Mouse (Mus musculus): ENCODE data around the gene Cox6a2.

The Cox6a2 gene

GRCm38 (mm10) chr7:128206152-128206551, at the start of gene Cox6a2:
TSS of gene Cox6a2 (minus strand) at chr7:128206387.
- in situ Hi-C loops (cut with MboI, MseI): loop anchor here (5.0 to 25.0 kb wide), 2 partner anchors 194 to 214 kb away; partner anchors contain the start of genes Pycard (in 1 of the 2) and Trim72 (in 1 of the 2)

DNA sequence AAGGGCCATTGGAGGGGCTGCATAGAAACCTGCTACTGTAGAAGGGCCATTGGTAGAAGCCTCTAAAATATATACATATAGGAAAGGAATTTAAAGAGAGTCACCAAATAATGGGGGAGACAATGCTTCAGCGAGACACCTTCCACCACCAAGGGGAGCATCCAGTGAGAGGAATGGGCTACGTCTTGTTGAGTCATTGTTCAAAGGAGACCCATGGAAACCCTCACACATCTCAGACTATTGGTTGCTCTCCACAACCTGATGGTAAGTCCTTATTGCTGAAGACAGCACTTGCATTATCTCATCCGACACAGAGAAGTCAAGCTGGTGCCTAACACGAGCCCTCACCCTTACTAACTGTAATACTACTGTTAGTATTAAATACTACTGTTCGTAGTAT, 49.6 kb upstream of the Cox6a2 start:
- in situ Hi-C loops (cut with MboI, MseI): no loop called here

GRCm38 (mm10) chr7:128254978-128255377, 48.8 kb upstream of the Cox6a2 start:
- in situ Hi-C loops (cut with MboI, MseI): no loop called here

DNA sequence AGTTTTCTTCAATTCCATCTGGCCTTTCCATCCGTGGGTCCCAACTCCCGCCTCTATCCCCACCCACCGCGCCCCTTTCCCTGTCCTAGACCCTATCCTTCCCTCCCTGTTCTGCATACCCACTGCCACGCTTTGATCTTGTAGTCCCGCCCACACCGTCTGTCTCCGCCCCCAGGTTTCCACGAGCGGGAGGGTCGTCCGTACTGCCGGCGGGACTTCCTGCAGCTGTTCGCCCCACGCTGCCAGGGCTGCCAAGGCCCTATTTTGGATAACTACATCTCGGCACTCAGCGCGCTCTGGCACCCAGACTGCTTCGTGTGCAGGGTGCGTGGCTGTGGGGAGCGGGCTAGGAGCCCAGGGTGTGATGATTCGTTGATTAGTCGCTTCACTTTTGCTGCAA, 46.4 kb upstream of the Cox6a2 start:
- in situ Hi-C loops (cut with MboI, MseI): no loop called here

GRCm38 (mm10) chr7:128251946-128252345, 45.8 kb upstream of the Cox6a2 start:
- in situ Hi-C loops (cut with MboI, MseI): no loop called here

GRCm38 (mm10) chr7:128249998-128250397, 43.8 kb upstream of the Cox6a2 start:
- in situ Hi-C loops (cut with MboI, MseI): loop anchor here (5.0 to 10.0 kb wide), 3 partner anchors 37 to 437 kb away; no protein-coding TSS in a partner anchor

- in situ Hi-C loops (cut with MboI, MseI): loop anchor here (5.0 to 10.0 kb wide), 3 partner anchors 39 to 439 kb away; no protein-coding TSS in a partner anchor
These were observed 42.2 kb upstream of the Cox6a2 start for GRCm38 (mm10) chr7:128248081-128249042.

DNA sequence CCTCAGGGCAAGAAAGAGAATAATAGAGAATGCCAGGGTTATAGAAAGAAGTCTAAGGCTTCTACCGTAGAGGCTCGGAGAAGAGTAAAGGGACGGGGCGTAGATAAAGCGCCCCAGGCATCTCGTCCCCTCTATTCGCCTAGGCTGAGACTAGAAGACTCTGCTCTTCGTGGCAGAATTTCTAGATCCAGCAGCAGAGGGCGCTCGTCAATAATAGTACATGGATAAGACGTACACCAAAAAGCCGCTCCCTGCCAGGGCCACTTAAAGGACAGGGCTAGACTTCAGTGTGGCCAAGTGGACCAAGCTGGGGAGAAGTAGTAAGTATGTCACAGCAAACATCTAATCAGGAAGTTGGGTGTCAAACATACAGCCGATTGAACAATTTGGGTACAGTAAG, 41.3 kb upstream of the Cox6a2 start:
- in situ Hi-C loops (cut with MboI, MseI): loop anchor here (5.0 to 10.0 kb wide), 3 partner anchors 40 to 440 kb away; no protein-coding TSS in a partner anchor

DNA sequence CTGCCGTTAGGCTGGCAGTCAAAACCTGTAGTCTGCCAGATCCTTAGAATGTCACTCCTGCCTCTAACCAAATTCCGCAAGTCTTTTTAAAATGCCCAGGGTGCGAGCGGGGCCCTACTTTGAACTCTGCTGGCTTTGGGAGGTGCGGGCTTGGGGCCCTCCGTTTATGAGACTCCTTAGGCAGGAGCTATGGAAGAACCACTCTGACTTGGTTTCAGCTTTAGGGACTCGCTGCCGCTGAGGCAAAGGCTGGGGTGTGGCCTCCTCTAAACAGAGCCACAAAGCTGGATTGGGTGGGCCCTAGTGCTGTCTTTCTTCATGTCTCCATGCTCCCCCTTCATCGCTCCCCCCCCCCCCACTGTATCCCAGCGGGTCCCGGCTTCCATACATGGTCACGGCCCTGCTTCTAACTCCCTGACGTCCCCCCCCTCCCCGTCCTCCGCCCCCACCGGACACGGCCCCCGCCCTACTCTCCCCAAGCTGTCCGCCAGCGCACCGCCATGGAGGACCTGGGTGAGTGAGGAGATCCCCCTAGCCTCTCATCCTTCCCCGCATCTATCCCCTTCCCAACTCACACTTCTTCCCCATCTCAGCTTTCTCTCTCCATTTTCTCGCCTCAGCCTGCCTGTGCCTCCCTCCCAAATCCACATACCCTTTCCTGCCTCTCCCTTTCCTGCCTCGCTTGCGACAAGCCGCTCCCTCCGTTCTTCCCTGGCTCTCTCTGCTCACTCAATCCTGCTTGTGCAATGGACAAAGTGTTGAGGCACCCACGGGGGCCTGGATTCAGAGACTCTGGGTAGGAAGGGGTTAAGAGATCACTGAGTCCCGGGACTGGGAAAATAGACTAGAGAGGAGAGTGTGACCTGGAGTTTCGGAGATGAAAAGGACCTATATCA, 40.6 kb upstream of the Cox6a2 start, which contains the start of gene Tgfb1i1:
Gene Tgfb1i1, plus strand, starts transcription at position 317 of the 896 bp plus-strand sequence.
- in situ Hi-C loops (cut with MboI, MseI): loop anchor here (5.0 to 10.0 kb wide), 3 partner anchors 41 to 441 kb away; no protein-coding TSS in a partner anchor

GRCm38 (mm10) chr7:128245547-128245946, 39.4 kb upstream of the Cox6a2 start:
- in situ Hi-C loops (cut with MboI, MseI): loop anchor here (5.0 to 10.0 kb wide), 3 partner anchors 42 to 442 kb away; no protein-coding TSS in a partner anchor

DNA sequence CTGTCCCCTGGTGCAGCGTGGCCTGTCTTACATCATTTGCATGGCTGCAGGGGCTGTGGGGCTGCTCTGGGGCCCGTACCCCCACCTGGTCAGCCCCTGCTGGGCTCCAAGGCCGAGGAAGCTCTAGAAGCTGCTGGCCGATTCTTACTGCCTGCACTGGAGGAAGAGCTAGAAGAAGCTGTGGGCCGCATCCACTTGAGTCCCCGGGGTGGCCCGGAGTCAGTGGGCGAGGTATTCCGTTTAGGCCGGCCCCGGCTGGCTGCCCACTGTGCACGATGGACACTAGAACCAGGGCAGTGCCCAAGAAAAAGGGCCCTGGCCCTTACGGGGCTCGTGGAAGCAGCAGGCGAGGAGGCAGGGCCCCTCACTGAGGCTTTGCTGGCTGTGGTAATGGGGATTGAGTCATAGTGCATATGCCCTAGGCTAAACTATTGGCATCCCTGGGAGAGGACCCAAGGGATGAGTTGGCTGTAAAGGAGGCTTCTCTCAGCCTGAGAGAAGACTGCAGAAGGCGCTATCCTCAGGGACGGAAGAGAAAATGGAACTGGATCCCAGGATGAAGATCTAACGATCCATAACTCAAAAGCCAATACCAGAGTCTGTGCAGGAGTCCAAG, 38.3 kb upstream of the Cox6a2 start:
- in situ Hi-C loops (cut with MboI, MseI): loop anchor here (5.0 to 10.0 kb wide), 4 partner anchors 43 to 443 kb away; no protein-coding TSS in a partner anchor

DNA sequence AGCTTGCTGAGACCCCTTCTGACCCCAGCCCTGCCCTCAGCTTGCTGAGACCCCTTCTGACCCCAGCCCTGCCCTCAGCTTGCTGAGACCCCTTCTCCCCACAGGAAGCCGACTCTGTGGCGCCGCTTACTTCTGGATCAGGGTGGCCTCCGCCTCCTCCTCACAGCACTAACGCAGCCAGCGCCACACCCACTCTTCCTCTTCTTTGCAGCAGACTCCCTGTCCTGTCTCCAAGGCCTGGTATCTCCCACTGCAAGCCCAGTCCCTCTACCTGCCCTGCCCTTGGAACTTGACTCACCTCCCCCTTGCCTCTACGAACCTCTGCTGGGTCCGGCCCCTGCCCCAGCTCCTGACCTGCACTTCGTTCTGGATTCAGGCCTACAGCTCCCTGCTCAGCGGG, 37.7 kb upstream of the Cox6a2 start:
- in situ Hi-C loops (cut with MboI, MseI): loop anchor here (5.0 to 10.0 kb wide), 2 partner anchors 101 to 103 kb away; no protein-coding TSS in a partner anchor

GRCm38 (mm10) chr7:128242331-128242730, 36.1 kb upstream of the Cox6a2 start:
- in situ Hi-C loops (cut with MboI, MseI): loop anchor here (5.0 to 10.0 kb wide), 2 partner anchors 102 to 105 kb away; no protein-coding TSS in a partner anchor

GRCm38 (mm10) chr7:128240131-128240784, 34.1 kb upstream of the Cox6a2 start:
- in situ Hi-C loops (cut with MboI, MseI): loop anchor here (5.0 to 10.0 kb wide), 2 partner anchors 105 to 107 kb away; no protein-coding TSS in a partner anchor

- in situ Hi-C loops (cut with MboI, MseI): no loop called here
These were observed 32.8 kb upstream of the Cox6a2 start for GRCm38 (mm10) chr7:128238991-128239390.

GRCm38 (mm10) chr7:128237927-128238778, 32.0 kb upstream of the Cox6a2 start, which contains the start of gene 9130023H24Rik:
TSS of gene 9130023H24Rik (minus strand) at chr7:128238031.
- in situ Hi-C loops (cut with MboI, MseI): no loop called here

DNA sequence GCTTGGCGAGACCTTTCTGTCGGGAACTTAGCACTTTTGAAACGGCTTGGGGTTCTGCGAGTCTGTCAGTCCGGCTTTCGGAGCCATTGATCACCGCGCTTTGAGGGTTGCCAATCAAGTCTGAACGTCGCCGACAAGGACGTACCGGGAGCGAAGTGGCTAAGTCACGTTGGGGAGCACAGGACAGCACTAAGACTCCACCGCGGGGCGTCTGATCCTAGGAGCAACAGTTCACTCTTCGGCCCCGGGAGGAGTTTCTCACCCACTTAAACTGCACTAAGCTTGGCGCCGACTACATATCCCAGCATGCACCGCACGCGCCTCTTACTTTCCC, 31.4 kb upstream of the Cox6a2 start:
- in situ Hi-C loops (cut with MboI, MseI): no loop called here

- in situ Hi-C loops (cut with MboI, MseI): no loop called here
These were observed 30.8 kb upstream of the Cox6a2 start, which contains the start of gene Armc5 for GRCm38 (mm10) chr7:128236856-128237592. TSS of gene Armc5 (plus strand) at chr7:128237342.
